Mouse (Mus musculus) limb, embryonic 14.5 days (tissue): Measurements from ENCODE around the gene Mcoln1. TPM values are rescaled to one million over a fixed set of nuclear protein-coding genes. Genes with fewer than 3 reads are reported as not detected.

ENCODE experiments used
- ATAC-seq: fragments of 200-750 bp; cut with Nextera tagmentation; 2 replicates; pipeline ENCODE4 v1.8.0; 2017; ENCODE audit warnings: low read depth, moderate number of reproducible peaks, moderate TSS enrichment; ENCODE audit not compliant: low FRiP score
- DNase-seq: peaks from one replicate; pipeline ENCODE4 v3.0.0-alpha.2; 2015; ENCODE audit warnings: low spot score
- H3K27ac ChIP-seq: fragments of 300-500 bp; sonication (generic); replicated peaks from 2 replicates; pipeline ENCODE4 v1.5.1; 2014; ENCODE audit warnings: low read depth, mild to moderate bottlenecking, low read length, moderate library complexity, mixed read lengths
- H3K27me3 ChIP-seq: fragments of 300-500 bp; sonication (generic); 2 replicates; pipeline ENCODE4 v1.6.1; 2014; ENCODE audit warnings: low read length, mixed read lengths; ENCODE audit not compliant: control insufficient read depth, insufficient read depth
- H3K36me3 ChIP-seq: fragments of 300-500 bp; sonication (generic); 2 replicates; pipeline ENCODE4 v1.6.1; 2014; ENCODE audit warnings: mild to moderate bottlenecking, low read length, moderate library complexity, mixed read lengths; ENCODE audit not compliant: control insufficient read depth, insufficient read depth
- H3K4me1 ChIP-seq: fragments of 300-500 bp; sonication (generic); 2 replicates; pipeline ENCODE4 v1.6.1; 2014; ENCODE audit warnings: antibody characterized with exemption, low read length, mixed read lengths; ENCODE audit not compliant: control insufficient read depth, insufficient read depth
- H3K4me2 ChIP-seq: fragments of 300-500 bp; sonication (generic); replicated peaks from 2 replicates; pipeline ENCODE4 v1.6.1; 2014; ENCODE audit warnings: low read depth, mild to moderate bottlenecking, low read length, moderate library complexity; ENCODE audit not compliant: severe bottlenecking
- H3K4me3 ChIP-seq: fragments of 300-500 bp; sonication (generic); replicated peaks from 2 replicates; pipeline ENCODE4 v1.5.1; 2014; ENCODE audit warnings: low read length
- H3K9ac ChIP-seq: fragments of 300-500 bp; sonication (generic); 2 replicates; pipeline ENCODE4 v1.6.1; 2014; ENCODE audit warnings: mild to moderate bottlenecking, low read depth, low read length, moderate library complexity; ENCODE audit not compliant: severe bottlenecking
- H3K9me3 ChIP-seq: fragments of 300-500 bp; sonication (generic); 2 replicates; pipeline ENCODE4 v1.6.1; 2016; ENCODE audit warnings: low read length; ENCODE audit not compliant: control insufficient read depth
- POLR2A ChIP-seq: fragments of 200-500 bp; IDR thresholded peaks from 2 replicates; pipeline ENCODE4 v1.8.0; 2012; ENCODE audit warnings: inconsistent platforms, mild to moderate bottlenecking, moderate library complexity, borderline replicate concordance; ENCODE audit not compliant: insufficient read depth, insufficient read length; ENCODE audit errors: extremely low read depth
- WGBS: fragments of 180-500 bp; shearing (Covaris S2); extraction: QIAGEN DNeasy Blood & Tissue Kit; methylation state at CpG from one replicate; pipeline ENCODE4 v1.1.7; 2014; 5-methylcytosine and 5-hydroxymethylcytosine counted together
- polyA plus RNA-seq, 2 experiments: library from polyadenylated mRNA; depleted of rRNA in 1 of 2; stranded (reverse) in 1 of 2; unstranded in 1 of 2; fragments of >200 nt; fragmentation: Nextera tagmentation in 1 of 2; extraction: Ambion mirVana in 1 of 2; gene quantifications; 2 replicates each; pipeline versions ENCODE4 v1.2.1 to v1.2.3; 2012 to 2014

Gene Mcoln1
- polyA plus RNA-seq, 2 experiments, result 36.6 to 148 TPM

- H3K36me3 ChIP-seq, result peaks cover 34% of the 10 kb centered on the region
- peak; percentile 94 for ATAC-seq
- peak within 1 kb of the TSS; percentile 94 for H3K4me3 ChIP-seq
- 1% methylated on average over 34 of the region's 64 CpGs for WGBS
- peaks cover 7% of the 10 kb centered on the region; the same call in 1 of the 2 replicates for H3K9me3 ChIP-seq
- H3K27ac ChIP-seq, result peak within 1 kb of the TSS; percentile 91
- H3K9ac ChIP-seq, result peak within 1 kb of the TSS; percentile 99
- TF ChIP-seq POLR2A, result peak; percentile 81; the same call in 1 of the 2 replicates
- no peaks in the 10 kb centered on the region for H3K4me1 ChIP-seq
- DNase-seq, result peak; percentile 87
- peak within 1 kb of the TSS; percentile 65 for H3K4me2 ChIP-seq
- H3K27me3 ChIP-seq, result no peaks in the 10 kb centered on the region
Observed at GRCm38 (mm10) chr8:3492901-3493844, 7.1 kb upstream of the Mcoln1 start, which contains the start of gene Zfp358. TSS of gene Zfp358 (plus strand) at chr8:3493138.

DNA sequence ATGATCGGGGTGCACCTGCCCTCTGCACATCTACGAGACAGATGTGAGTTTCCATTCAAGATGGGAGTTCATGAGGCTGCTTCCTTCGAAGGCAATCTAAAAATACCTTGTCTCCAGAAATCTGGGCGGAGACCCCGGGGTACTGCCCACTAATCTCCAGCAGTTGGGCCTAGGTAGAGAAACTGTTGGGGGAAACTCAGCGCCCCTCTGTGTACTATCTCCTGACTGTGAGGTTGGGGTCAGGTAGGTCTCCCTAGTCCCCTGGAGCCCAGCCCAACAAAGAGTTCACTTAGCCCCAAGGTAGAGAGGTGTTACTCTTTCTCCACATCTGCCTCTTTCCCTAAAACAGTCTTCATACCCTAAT lies 6.4 kb upstream of the Mcoln1 start:
- DNase-seq (peak; percentile 27), ATAC-seq (no peak; the same call in 1 of the 2 replicates)
- Histone ChIP-seq H3K4me3 (peak overlapping the region; percentile 94), H3K4me2 (peak overlapping the region; percentile 65), H3K9ac (peak overlapping the region; percentile 99), H3K27me3 (no peaks in the 10 kb centered on the region), H3K4me1 (no peaks in the 10 kb centered on the region), H3K27ac (peak overlapping the region; percentile 91), H3K9me3 (peaks cover 7% of the 10 kb centered on the region; the same call in 1 of the 2 replicates), H3K36me3 (peaks cover 34% of the 10 kb centered on the region)
- no peak for TF ChIP-seq POLR2A
- 26% methylated on average over 6 of the region's 6 CpGs for WGBS

GRCm38 (mm10) chr8:3495578-3496427 lies 4.5 kb upstream of the Mcoln1 start:
- no peak for TF ChIP-seq POLR2A
- Histone ChIP-seq H3K9me3 (peaks cover 7% of the 10 kb centered on the region; the same call in 1 of the 2 replicates), H3K27ac (no peak overlapping the region), H3K27me3 (no peaks in the 10 kb centered on the region), H3K4me2 (no peak overlapping the region), H3K36me3 (peaks cover 34% of the 10 kb centered on the region), H3K9ac (no peak overlapping the region), H3K4me3 (no peak overlapping the region), H3K4me1 (peaks cover under 1% of the 10 kb centered on the region)
- ATAC-seq (no peak), DNase-seq (no peak)
- WGBS, result 96% methylated on average over 43 of the region's 44 CpGs

- no peak overlapping the region for H3K4me3 ChIP-seq
- 92% methylated on average over 10 of the region's 15 CpGs for WGBS
- ATAC-seq, result no peak
- no peak for TF ChIP-seq POLR2A
- H3K4me2 ChIP-seq, result no peak overlapping the region
- peaks cover 34% of the 10 kb centered on the region for H3K36me3 ChIP-seq
- no peak overlapping the region for H3K27ac ChIP-seq
- no peak for DNase-seq
- H3K9ac ChIP-seq, result no peak overlapping the region
- H3K9me3 ChIP-seq, result peaks cover 7% of the 10 kb centered on the region; the same call in 1 of the 2 replicates
- no peaks in the 10 kb centered on the region for H3K27me3 ChIP-seq
- H3K4me1 ChIP-seq, result peaks cover 7% of the 10 kb centered on the region
Observed at GRCm38 (mm10) chr8:3496428-3496748, 3.9 kb upstream of the Mcoln1 start.

DNA sequence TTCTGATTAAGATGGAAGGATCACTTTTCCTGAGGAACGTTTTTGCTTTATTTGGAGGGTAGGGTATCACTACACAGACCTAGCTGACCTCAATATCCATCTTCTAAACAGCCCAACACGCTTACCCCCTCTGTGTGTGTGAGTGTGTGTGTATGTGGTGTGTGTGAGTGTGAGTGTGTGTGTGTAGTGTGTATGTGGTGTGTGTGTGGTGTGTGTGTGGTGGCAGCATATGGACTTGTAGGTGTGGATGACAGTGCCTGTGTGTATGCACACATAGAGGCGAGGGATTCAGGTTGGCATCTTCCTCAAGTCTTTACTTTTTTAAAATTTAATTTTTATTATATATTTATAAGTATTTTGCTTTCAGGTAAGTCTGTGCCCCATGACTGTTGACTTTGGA lies 1.7 kb upstream of the Mcoln1 start:
- H3K27ac ChIP-seq, result no peak overlapping the region
- DNase-seq (no peak), ATAC-seq (no peak)
- H3K27me3 ChIP-seq, result no peaks in the 10 kb centered on the region
- no peak for TF ChIP-seq POLR2A
- H3K9ac ChIP-seq, result no peak overlapping the region
- no peak overlapping the region for H3K4me2 ChIP-seq
- peaks cover 9% of the 10 kb centered on the region for H3K4me1 ChIP-seq
- peaks cover 34% of the 10 kb centered on the region for H3K36me3 ChIP-seq
- peaks cover 7% of the 10 kb centered on the region; the same call in 1 of the 2 replicates for H3K9me3 ChIP-seq
- H3K4me3 ChIP-seq, result no peak overlapping the region
- 87% methylated on average over 3 of the region's 3 CpGs for WGBS
